Mouse (Mus musculus): ENCODE measurements around the gene Gucy1b1. TPM values are rescaled to one million over a fixed set of nuclear protein-coding genes. Genes with fewer than 3 reads are reported as not detected.

Gucy1b1 gene
- polyA plus RNA-seq, 1 experiment from 2014 or later, result 10.7 TPM

DNA sequence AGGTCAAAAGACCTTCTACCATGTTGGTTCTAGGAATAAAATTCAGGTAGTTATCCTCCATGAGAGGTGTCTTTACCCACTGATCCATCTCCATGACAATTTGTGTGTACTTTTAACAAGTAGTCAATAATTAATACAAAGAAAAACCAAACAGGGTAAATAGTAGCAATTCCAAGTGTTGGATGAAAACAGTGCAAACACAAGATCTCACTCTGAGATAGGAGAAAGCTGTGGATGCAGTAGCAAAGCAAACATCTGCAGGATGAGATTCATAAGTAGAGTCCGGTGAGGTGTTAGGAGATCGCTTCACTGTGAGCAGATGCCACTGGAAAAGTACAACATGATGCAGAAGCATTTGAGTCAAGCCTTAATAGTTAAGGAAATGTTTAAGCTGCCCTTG is 88.4 kb downstream of the Gucy1b1 start:
- H3K9ac ChIP-seq (ENCODE audit: low read depth, low read length), result no peak overlapping the region

DNA sequence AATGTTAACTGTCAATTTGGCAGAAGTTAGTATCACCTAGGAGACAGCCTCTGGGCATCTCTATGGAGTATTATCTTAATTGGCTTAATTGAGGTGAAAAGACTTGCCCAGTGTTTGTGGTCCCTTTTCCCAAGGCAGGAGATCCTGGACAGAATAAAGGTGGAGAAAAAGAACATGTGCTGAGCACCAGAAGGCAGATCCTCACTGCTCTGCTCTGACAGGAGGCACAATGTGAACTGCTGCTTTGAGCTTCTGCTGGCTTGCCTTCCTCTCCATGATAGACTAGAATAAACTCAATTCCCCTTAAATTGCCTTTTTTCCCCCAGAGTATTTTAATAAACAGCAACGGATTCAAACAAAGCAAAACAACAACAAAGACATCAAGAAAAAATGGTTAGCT is 89.4 kb downstream of the Gucy1b1 start:
- Histone ChIP-seq H3K4me3 (ENCODE audit: low read depth, low read length) (no peak overlapping the region), H3K27me3 (ENCODE audit: control insufficient read depth, insufficient read depth, low read length) (no peaks in the 10 kb centered on the region), H3K9me3 (ENCODE audit: control insufficient read depth, low read length) (no peaks in the 10 kb centered on the region), H3K9ac (ENCODE audit: low read depth, low read length) (no peak overlapping the region), H3K36me3 (ENCODE audit: control insufficient read depth, insufficient read depth, low read length) (no peaks in the 10 kb centered on the region), H3K4me2 (replicated peaks; ENCODE audit: low read depth, low read length) (no peak overlapping the region), H3K4me1 (replicated peaks; ENCODE audit: control insufficient read depth, insufficient read depth, low read length) (no peaks in the 10 kb centered on the region), H3K27ac (ENCODE audit: low read depth, low read length) (no peak overlapping the region)
- ATAC-seq (ENCODE audit: low FRiP score), result no peak
- DNase-seq (ENCODE audit: low spot score), result no peak
- WGBS, result 85% methylated on average over 1 of the region's 1 CpGs

More for the DNA sequence above, 88.4 kb downstream of the Gucy1b1 start:
- Histone ChIP-seq H3K27ac (ENCODE audit: low read depth, low read length) (no peak overlapping the region), H3K4me1 (replicated peaks; ENCODE audit: control insufficient read depth, insufficient read depth, low read length) (no peaks in the 10 kb centered on the region), H3K27me3 (ENCODE audit: control insufficient read depth, insufficient read depth, low read length) (no peaks in the 10 kb centered on the region), H3K9me3 (ENCODE audit: control insufficient read depth, low read length) (no peaks in the 10 kb centered on the region), H3K36me3 (ENCODE audit: control insufficient read depth, insufficient read depth, low read length) (no peaks in the 10 kb centered on the region), H3K4me2 (replicated peaks; ENCODE audit: low read depth, low read length) (no peak overlapping the region), H3K4me3 (ENCODE audit: low read depth, low read length) (no peak overlapping the region)
- WGBS, result 91% methylated on average over 2 of the region's 2 CpGs
- no peak for DNase-seq (ENCODE audit: low spot score)
- ATAC-seq (ENCODE audit: low FRiP score), result no peak

DNA sequence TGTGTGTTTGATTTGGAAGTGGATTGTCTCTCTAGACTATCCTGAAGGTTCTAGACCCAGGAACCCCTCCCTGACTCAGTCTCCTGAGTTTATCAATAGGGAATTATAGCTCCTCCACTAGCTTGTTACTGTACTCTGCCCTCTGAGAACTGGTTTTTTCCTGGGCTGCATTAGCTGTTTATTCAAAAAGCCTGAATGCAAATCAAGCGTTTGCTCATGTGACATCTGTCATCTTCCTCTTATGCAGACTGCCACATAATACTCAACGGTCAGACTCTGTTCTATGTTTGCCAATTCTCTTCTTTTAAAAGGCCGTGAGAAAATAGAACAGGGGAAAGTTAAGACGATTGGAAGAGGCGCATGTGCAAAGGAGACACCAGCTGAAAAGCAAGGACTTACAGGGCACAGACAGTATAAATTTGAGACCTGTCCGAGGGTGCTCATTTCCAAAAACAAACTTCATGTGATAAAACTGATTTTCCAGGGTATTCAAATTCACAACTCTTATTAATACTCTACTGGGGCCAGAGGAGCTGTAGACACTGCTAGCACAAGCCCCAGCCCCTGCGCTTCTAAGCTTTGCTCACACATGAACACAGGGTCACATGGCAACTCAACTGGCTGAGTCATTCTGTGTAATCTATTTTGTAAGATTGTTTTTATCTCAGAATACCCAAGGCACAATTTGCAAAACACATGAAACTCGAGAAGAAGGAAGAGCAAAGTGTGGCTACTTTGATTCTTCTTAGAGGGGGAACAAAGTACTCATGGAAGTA is 91.2 kb downstream of the Gucy1b1 start:
- no peaks in the 10 kb centered on the region for H3K9me3 ChIP-seq (ENCODE audit: control insufficient read depth, low read length)
- H3K4me1 ChIP-seq (replicated peaks; ENCODE audit: control insufficient read depth, insufficient read depth, low read length), result no peaks in the 10 kb centered on the region
- H3K36me3 ChIP-seq (ENCODE audit: control insufficient read depth, insufficient read depth, low read length), result no peaks in the 10 kb centered on the region
- H3K4me2 ChIP-seq (replicated peaks; ENCODE audit: low read depth, low read length), result no peak overlapping the region
- 89% methylated on average over 8 of the region's 8 CpGs for WGBS
- H3K9ac ChIP-seq (ENCODE audit: low read depth, low read length), result no peak overlapping the region
- no peaks in the 10 kb centered on the region for H3K27me3 ChIP-seq (ENCODE audit: control insufficient read depth, insufficient read depth, low read length)
- ATAC-seq (ENCODE audit: low FRiP score) (no peak), DNase-seq (ENCODE audit: low spot score) (no peak)
- H3K27ac ChIP-seq (ENCODE audit: low read depth, low read length), result no peak overlapping the region
- no peak overlapping the region for H3K4me3 ChIP-seq (ENCODE audit: low read depth, low read length)

Other genes with a start within 250 kb of the Gucy1b1 start
- 10.4 and 11.2 TPM in 2 replicates for gene Ctso, start 142.1 kb downstream of the Gucy1b1 start, polyA plus RNA-seq (2014; fragmentation: Nextera tagmentation; extraction: Ambion mirVana)
- 0.05 TPM in 1 of 2 replicates, not detected in the other for gene Tdo2, start 98.5 kb downstream of the Gucy1b1 start, polyA plus RNA-seq (2014; fragmentation: Nextera tagmentation; extraction: Ambion mirVana)
- gene Asic5, start 92.4 kb downstream of the Gucy1b1 start, polyA plus RNA-seq (2014; fragmentation: Nextera tagmentation; extraction: Ambion mirVana), result not detected in 2 replicates
- gene Gucy1a1, start 71.1 kb upstream of the Gucy1b1 start, polyA plus RNA-seq (2014; fragmentation: Nextera tagmentation; extraction: Ambion mirVana), result 4.4 and 4.7 TPM in 2 replicates

All from hindbrain, embryonic 11.5 days (tissue).